Mouse (Mus musculus) gastrocnemius, adult 18-20 months (tissue): ENCODE results near the gene Amz2. TPM values are rescaled to one million over a fixed set of nuclear protein-coding genes. Genes with fewer than 3 reads are reported as not detected.

ENCODE experiments used
- DNase-seq: peaks from one replicate; pipeline ENCODE4 v3.0.0; 2021; ENCODE audit warnings: low spot score
- total RNA-seq, 2 experiments: library from RNA; stranded (reverse); gene quantifications; 2 replicates each; pipeline ENCODE4 v1.2.3; 2021

Amz2 gene
- total RNA-seq, 2 experiments from 2014 or later: 68.8 to 72.7 TPM

DNA sequence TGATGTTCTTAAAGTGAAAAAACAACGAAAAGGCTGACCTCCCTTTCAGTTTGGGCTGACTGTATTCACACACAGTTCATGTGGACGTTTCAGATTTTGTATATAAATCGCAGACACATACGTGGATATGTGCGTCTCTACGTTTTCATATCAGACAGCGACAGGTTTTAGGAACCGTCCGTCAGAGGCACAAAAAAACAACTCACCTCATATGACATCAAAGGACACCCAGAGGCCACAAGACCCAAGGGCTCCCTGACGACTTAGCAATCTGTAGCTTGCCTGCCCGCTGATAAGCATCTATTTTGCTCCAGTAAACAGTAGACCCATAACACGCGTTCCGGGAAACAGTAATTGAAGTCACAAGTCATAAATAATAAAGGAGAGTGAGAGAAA, 5.2 kb upstream of the Amz2 start:
- no peak for DNase-seq

DNA sequence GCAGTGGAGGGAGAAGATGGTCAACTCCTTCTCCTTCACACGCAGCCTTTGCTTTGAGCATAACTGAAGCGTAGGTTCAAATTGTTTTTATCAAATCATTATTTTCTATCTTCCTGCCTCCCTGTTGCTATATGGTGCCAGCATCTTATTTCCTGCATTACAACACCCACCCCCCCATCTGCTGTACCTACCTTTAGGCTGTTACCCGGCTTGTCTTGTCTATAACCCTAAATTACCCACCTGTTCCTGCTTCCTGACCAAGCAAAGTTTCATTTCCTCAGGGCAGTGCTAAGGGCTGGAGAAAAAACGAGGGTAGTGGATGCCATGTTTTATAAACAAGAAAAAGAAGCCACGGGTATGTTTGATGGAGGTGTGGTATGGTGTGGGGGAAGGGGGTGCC, 4.5 kb upstream of the Amz2 start:
- no peak for DNase-seq

DNA sequence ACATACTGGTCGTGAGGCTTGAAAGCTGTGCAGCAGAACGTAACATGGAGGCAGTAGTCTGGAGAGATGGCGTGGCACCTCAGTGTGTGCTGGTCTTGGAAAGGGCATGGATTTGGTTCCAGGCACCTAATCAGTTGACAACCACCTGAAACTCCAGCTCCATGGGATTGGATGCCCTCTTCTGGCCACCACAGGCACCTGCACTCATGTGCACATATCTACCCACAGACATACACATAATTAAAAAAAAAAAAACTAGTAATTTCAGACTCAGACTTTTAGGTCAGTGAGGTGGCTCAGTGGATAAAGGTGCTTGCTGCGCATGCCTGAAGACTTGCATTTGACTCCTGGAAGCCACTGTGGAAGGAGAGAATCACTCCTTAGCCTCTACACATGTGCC, 3.5 kb upstream of the Amz2 start:
- DNase-seq: no peak

DNA sequence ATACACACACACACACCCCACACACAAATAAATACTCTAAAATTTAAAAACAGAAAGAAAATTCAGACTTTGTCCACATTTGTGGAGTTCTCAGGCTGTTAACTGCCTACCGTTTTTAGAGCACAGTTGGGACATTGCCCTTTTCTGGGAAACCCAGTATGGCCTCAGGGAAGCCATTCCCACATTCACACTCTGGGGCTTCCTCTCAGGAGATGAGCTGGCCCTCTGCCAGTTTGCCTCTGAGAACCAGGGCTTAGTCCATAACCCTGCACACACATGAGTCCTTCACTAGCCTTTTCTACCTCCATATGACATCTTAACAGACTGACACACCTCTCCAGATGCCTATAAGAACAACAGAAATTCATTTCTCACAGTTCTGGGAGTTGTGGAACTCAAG, 2.5 kb upstream of the Amz2 start:
- no peak for DNase-seq

DNA sequence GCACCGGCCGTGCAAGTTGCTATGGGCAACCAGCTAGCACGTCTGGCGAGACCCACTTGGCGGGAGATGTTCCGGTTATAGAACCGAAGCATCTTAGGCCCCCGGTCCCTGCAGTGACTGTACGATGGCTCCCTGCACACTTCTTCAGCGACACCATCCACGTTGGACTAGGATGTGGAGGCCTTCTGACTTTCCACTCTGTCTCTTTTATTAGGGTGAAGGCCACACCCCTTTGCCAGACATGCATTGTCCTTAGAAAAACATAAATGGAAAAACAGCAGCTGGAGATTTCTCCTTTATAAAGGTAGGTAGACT, 483 bp downstream of the Amz2 start:
- DNase-seq: no peak

DNA sequence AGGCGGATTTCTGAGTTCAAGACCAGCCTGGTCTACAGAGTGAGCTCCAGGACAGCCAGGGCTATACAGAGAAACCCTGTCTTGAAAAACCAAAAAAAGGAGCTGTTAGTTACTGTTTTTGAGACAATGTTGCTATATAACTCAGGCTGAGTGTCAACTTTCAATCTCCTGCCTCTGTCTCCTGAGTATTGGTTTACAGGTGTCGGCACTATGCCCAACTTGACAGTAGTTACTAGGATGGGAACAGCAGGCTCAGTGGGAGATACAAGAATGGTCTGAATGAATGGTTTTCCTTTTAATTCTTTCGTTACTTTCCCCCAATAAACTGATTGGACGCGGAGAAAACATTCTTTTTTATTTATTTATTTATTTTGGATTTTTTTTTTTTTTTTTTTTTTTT, 1.6 kb downstream of the Amz2 start:
- no peak for DNase-seq

DNA sequence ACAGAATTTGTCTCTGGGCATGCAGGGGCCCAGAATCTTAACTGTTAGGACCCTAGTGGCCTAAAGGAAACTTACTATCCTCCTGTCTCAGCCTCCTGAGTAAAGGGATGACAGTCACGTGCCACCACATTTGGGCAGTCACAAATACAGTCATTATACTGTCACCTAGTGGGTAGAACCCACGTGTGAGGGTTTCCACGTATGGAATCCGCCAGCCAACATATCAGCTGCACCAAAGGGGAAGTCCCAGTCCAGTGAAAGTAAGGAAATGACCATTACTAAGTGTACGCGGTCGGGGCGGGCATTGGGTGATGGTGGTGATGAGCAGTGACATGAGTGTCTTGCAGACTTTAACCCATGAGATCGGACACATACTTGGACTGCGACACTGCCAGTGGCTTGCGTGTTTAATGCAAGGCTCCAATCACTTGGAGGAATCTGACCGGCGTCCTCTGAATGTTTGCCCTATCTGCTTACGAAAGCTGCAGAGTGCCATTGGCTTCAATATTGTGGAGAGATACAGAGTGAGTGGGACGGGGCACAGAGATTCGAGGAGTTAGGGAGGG, 8.6 kb downstream of the Amz2 start:
- DNase-seq: no peak

DNA sequence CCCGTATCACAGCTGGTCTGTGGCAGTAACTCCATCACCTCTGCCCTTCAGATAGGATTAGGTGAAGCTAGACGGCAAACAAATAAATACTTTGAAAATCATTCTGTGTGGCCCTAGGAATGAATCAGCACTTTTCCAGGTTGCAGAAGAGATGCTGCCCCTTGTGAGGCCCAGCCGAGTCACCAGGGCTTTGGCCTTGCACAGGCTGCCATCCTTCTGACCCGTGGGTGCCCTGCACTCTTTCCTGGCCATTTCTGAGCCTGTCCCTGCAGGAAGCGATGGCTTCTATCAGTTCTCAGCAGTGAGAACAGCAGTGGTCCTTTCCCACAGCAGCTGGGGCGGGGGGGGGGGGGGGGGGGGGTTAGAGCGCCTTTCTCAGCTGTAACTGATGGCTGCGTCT, 11.1 kb downstream of the Amz2 start:
- no peak for DNase-seq

DNA sequence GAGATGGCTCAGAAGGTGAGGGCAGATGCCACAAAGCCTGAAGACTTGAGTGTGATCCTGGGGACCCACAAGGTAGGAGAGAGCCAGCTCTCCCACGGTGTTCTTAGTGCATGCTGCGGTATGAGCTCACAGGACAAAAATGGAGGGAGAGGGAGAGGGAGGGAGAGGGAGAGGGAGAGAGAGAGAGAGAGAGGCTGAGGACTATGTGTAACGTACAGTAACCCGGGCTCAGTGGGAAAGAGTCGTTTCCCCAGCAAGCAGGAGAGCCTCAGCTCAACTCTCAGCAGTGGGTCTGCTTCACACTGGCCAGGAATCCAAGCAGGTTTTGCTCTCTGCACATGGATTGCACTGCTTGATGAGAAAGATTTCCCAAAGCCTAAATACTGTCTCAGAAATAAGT, 13.5 kb downstream of the Amz2 start:
- DNase-seq: no peak

DNA sequence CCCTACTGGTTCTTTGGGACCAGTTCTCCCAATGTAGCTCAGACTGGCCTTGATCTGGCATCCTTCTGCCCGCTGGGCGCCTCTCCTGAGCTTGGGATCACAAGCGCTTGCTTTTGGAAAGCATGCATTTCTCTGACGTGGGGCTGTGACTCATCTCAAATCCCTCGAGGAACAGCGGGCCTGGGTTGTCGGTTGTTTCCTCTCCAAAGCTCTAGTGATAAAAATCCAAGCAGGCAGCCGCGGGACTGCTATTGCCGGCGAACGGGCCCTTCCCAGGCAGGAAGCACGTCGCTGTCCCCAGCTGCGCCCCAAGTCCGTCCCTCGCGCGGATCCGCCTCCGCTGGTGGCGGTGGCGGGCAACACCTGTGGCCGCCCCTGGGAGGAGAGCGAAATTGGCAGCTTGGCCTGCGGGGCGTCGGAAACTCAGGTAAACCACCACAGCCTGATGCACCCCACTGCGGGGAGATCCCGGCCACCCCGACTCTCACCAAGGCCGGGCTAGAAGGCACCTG, 14.1 kb downstream of the Amz2 start:
- DNase-seq: peak; percentile 82

DNA sequence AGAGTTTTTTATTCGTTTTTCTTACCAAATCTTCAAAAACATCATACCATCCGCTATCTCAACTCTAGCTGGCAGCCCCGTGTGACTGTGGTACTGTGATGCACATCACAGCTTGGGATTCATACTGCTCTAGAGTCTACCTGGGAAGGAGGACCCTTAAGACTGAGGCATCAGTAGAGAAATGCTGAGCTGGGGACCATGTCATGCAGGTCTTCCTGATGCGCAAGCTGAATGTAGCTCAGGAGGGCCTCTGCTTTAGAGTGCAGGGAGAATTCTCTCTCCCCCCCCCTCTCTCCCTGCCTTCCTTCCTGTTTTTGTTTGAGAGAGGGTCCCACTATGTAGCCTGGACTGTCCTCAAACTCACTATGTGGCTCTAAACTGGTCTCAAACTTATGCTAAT, 14.9 kb downstream of the Amz2 start:
- no peak for DNase-seq

DNA sequence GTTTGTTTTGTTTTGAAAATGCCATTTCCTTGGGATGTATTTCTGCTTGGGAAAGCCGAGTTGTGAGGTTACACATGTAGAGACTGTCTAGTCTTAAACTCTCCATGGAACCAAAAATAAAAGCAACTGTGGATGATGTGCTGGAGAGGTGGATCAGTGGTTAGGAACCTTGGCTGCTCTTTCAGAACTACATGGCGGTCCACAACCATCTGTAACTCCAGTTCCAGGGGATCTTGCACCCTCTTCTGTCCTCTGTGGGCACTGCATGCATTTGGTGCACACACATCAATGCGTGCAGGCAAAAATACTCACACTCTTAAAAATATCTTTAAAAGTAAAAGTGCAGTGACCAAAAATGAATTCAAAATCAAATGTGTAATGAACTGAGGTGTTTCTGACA, 15.4 kb downstream of the Amz2 start:
- DNase-seq: peak; percentile 22

DNA sequence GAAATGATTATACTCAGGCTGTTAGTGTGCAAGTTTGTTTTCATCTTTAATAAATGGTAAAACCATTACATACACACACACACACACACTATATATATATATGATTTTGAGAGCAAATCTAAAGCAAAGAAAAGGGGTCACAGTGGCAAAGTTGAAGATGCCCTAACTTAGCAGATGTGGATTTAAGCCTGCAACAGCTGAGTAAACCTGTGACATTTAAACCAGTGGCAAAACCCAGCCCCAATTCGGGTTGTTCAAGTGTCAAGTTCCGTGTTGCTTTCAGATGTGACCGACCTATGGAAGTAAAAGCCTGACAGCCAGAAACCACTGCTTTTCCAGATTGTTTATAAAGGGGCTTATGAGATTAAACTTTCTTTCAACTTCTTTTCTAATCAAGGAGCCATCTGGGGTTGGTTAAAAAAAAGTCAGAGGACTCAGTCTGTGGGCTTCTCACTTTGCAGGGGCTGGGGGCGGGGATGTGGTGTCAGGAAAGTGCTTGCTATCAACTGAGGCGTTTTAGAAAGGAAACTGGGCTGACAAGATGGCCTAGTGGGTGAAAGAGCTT, 16.5 kb downstream of the Amz2 start:
- DNase-seq: no peak

DNA sequence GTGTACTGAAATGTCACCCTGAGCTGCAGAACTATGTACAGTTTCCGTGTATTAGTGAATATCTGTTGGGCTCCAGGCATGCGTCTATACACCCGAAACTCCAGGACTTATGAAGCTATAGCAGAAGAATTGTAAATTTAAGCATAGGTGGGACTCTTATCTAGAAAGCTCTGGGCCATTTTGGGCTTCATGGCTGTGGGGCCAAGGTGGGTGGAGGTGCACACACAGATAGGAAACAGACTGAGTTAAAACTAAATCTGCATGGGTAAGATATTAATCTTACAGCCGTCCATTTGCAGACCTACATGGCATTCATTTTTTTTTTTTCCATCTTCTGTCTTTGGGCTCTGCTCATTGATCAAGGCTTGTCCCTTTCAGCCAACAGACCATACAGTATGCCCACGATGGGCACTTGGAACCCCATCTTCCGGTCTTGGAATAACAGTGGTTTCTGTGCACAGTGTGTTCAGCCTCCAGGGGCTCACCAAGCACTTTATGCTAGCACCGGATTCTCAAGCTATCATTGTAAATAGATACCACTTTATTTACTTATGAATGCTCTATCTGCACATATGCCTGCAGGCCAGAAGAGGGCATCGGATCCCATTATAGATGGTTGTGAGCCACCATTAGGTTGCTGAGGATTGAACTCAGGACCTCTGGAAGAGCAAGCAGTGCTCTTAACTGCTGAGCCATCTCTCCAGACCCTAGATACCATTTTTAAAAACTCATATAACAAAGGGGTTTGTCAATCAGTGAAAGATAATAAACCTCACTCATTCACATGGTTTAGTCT, 17.9 kb downstream of the Amz2 start:
- DNase-seq: no peak

DNA sequence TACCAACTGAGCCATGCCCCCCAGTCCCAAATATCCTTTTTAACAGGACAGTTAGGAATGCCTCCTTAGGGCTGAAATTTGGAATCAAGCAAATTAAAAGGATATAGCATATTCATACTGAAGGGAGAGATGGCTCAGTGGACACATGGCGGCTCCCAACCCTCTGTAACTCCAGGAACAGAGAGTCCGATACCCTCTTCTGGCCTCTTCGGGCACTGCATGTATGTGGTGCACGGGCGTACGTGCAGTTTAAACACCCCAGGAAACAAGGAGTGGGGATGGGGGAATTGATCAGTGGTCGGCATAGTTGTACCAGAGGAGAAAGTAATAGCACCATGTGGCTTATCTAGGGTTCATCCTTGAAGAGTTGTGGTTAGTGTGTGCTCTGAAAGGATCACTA, 18.9 kb downstream of the Amz2 start:
- DNase-seq: no peak

DNA sequence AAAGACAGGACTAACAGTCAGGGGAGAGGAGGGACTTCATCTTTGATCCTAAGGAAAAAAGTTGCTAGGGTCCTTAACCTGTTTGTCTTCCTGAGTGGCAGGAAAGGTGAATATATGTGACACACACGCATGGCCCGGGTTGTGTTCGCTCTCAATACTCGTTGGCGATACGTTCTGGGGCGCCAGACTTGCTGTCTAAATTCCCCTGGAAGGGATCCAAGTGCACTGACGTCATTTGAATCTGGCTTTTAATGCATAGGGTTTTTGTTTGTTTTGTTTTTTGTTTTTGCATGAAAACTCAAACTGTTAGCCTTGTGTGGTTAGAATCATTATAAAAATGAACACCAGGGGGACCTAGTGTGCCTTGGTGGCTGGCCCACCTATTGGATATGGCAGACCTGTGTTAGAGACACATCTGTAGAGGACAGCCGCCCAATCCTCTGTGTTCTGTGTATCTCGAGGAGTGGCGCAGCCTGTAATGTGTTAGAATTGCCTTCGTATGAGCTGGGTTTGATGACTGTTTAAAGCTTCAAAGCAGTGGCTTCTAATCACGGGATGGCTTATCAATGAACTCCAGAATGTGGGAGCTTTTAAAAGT, 19.8 kb downstream of the Amz2 start:
- DNase-seq: peak; percentile 56

DNA sequence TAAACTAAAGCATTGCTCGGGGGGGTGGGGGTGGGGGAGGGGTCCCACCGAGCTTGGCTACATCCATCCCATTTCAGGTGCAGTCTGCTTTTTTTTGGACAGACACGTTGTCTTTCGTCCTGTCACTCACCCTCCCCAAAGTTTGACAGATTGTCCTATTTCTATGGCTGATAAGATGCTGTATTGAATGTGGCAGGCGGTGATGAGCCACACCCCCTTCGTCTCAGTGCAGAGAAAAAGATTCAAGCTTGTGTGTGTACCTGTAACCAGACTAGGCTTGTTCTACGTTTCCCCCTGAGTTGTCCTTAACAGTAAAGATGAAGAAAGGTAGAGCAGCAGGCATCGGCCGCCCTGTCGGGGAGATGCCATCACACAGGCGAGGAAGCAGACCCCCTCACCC, 25.4 kb downstream of the Amz2 start:
- no peak for DNase-seq

DNA sequence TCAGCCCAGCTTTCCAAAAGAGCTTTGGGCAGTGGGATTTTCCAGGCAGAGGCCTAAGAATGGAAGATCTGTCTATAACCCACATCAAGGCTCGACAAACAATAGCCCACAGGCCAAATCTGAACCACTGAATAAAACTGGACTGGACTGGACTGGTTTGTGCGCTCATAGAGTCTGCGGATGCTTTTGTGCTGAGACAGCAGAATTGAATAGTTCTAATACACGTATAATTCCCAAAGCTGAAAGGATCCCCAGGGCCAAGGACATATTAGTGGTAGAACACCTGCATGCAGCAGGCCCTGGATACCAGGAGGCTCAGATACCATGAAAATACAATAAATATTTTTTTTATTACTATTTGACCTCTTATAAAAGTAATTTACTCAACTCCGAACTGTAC, 30.5 kb downstream of the Amz2 start:
- DNase-seq: no peak

DNA sequence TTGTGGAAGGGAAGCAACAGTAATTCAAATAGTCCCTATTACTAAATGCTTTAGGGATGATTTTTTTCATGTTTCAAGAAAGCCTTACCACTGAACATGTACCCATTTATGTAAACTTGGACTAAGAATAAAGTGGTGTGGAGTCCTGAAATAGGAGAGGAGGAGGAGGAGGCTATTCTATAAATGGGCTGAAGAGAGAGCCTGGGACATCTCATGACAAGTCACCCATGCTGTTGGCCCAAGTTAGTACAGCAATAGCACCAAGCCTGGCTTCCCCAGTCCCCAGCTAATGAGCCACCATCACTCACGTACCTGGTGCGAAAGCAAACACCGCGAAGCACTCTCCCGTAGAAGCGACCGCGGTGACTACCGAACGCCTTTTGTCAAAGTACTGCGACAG, 32.4 kb downstream of the Amz2 start:
- DNase-seq: no peak

DNA sequence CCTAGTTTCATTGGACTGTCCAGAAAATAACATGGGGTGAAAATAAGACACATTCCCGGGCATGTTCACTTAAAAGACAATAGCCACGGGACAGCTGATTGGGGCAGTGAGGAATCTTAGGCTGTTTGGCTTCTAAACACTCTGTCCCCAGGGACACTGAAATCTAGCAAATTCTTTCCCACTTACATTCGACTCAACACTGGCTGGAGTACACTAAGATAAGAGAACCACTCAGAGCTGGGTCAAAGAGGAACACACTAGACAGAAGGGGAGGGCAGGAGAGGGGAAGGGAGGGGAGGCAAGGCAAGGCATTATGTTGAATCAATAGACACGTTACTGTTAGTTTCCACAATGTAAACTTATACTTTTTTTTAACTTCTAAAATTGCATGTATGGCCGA, 34.8 kb downstream of the Amz2 start:
- no peak for DNase-seq

DNA sequence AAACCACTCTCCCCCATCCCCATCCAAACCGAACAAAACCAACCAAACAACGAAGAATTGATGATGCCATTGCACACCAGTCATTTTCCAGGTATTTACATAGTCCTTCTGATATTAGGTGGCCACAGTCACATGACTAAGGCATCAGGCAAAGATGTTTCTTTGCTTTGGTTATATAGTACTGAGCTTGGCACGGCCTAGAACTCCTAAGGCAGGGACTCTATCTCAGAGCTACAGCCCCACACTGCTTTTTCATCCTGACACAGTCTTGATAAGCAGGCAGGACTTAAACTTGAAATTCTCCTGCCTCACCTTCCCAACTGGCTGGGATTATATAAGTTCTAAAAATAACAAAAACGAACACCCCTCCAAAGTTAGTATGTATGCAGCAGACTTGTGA, 39.3 kb downstream of the Amz2 start:
- no peak for DNase-seq

DNA sequence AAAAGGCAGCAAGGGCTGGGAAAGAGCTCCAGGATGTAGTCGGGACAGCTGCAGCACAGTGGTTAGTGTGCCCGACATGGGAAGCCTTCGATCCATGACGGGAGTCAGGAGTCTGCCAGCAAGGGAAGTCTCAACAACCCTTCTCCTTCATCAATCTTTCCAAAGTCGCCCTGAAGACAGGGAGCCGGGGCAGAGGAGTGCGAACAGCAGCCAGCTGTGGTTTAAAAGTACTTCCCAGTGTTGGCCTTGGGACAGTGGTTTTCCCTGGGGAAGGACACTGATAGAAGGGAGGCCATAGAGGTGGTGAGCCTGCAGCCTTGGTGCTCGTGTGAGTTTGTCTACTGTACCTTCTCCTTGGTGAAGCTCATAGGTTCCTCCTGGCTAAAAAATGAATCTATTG, 41.2 kb downstream of the Amz2 start:
- no peak for DNase-seq

DNA sequence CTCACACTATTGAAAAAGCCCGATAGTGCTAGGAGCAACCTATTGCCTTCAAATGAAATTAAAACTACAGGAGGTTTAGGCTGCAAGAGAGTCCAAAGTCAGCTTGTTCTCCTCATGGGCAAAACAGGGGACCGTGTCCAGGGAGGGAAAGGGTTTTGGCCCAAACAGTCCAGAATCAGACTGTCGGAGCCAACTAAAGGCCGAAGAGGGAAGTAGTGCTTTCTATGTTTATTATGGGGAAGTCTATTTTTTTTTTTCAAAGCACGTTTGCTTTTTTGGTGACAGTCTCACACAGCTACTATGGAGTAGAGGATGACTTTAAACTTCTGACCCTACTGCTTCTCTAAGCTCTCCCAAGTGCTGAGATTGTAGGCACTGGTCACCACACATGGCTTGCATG, 42.4 kb downstream of the Amz2 start:
- no peak for DNase-seq
